Mouse (Mus musculus): ENCODE measurements around the gene Slc25a51. TPM values are rescaled to one million over a fixed set of nuclear protein-coding genes. Genes with fewer than 3 reads are reported as not detected.

Gene Slc25a51
- total RNA-seq, 2 experiments from 2014 or later = 108 to 115 TPM

GRCm38 (mm10) chr4:45426724-45427457 lies 18.3 kb upstream of the Slc25a51 start:
- no peak for DNase-seq (ENCODE audit: low spot score in 2 of 2)

- no peak for DNase-seq (ENCODE audit: low spot score in 2 of 2)
Observed at GRCm38 (mm10) chr4:45423406-45423805, 14.8 kb upstream of the Slc25a51 start.

- no peak for DNase-seq (ENCODE audit: low spot score in 2 of 2)
Observed at GRCm38 (mm10) chr4:45422640-45423039, 14.1 kb upstream of the Slc25a51 start.

- DNase-seq (ENCODE audit: low spot score in 2 of 2) = no peak
Observed at GRCm38 (mm10) chr4:45421519-45422260, 13.1 kb upstream of the Slc25a51 start.

GRCm38 (mm10) chr4:45420733-45421132 lies 12.2 kb upstream of the Slc25a51 start:
- no peak for DNase-seq (ENCODE audit: low spot score in 2 of 2)

GRCm38 (mm10) chr4:45419051-45419450 lies 10.5 kb upstream of the Slc25a51 start:
- no peak for DNase-seq (ENCODE audit: low spot score in 2 of 2)

- peak; percentile 53 to 62 for DNase-seq (ENCODE audit: low spot score in 2 of 2)
Observed at GRCm38 (mm10) chr4:45418229-45418950, 9.8 kb upstream of the Slc25a51 start.

- no peak for DNase-seq (ENCODE audit: low spot score in 2 of 2)
Observed at GRCm38 (mm10) chr4:45416314-45416713, 7.7 kb upstream of the Slc25a51 start.

- no peak for DNase-seq (ENCODE audit: low spot score in 2 of 2)
Observed at GRCm38 (mm10) chr4:45413674-45414338, 5.2 kb upstream of the Slc25a51 start.

GRCm38 (mm10) chr4:45412433-45413192 lies 4.0 kb upstream of the Slc25a51 start:
- no peak for DNase-seq (ENCODE audit: low spot score in 2 of 2)

- DNase-seq (ENCODE audit: low spot score in 2 of 2) = no peak
Observed at GRCm38 (mm10) chr4:45411181-45411790, 2.7 kb upstream of the Slc25a51 start.

- peak; percentile 40 to 44 for DNase-seq (ENCODE audit: low spot score in 2 of 2)
Observed at GRCm38 (mm10) chr4:45409270-45409669, 704 bp upstream of the Slc25a51 start.

GRCm38 (mm10) chr4:45407703-45408334 lies 747 bp downstream of the Slc25a51 start:
- no peak for DNase-seq (ENCODE audit: low spot score in 2 of 2)

GRCm38 (mm10) chr4:45407001-45407702 lies 1.4 kb downstream of the Slc25a51 start:
- no peak for DNase-seq (ENCODE audit: low spot score in 2 of 2)

GRCm38 (mm10) chr4:45406397-45406796 lies 2.2 kb downstream of the Slc25a51 start:
- no peak for DNase-seq (ENCODE audit: low spot score in 2 of 2)

- no peak for DNase-seq (ENCODE audit: low spot score in 2 of 2)
Observed at GRCm38 (mm10) chr4:45405315-45405714, 3.3 kb downstream of the Slc25a51 start.

- no peak for DNase-seq (ENCODE audit: low spot score in 2 of 2)
Observed at GRCm38 (mm10) chr4:45404086-45404485, 4.5 kb downstream of the Slc25a51 start.

GRCm38 (mm10) chr4:45403499-45403878 lies 5.1 kb downstream of the Slc25a51 start:
- DNase-seq (ENCODE audit: low spot score in 2 of 2) = no peak

- DNase-seq (ENCODE audit: low spot score in 2 of 2) = no peak
Observed at GRCm38 (mm10) chr4:45402878-45403498, 5.6 kb downstream of the Slc25a51 start.
